Mouse (Mus musculus): ENCODE data around the gene Uts2b. TPM values are rescaled to one million over a fixed set of nuclear protein-coding genes. Genes with fewer than 3 reads are reported as not detected.

Uts2b gene
- polyA plus RNA-seq, 1 experiment from 2014 or later: not detected

DNA sequence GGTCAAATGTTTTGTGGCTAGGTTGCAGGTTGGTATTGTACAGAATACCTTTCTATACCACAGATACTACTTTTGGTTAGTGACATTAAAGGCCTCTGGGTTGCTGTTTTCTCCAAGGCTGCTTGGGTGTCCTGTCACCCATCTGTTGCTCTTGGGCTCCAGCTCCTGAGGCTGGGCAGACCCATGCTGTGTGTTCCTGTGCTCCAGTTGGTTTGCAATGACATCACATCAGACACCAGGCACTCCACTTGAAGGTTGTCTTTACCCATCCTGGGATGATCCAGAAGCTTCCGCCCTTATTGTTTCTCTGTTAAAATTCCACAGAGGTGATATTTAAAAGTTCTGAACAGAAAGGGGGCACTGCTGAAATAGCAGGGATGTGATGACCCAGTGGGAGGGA, 26.9 kb upstream of the Uts2b start:
- Histone ChIP-seq H3K4me1 (ENCODE audit: insufficient read depth) (no peaks in the 10 kb centered on the region), H3K4me2 (no peak overlapping the region), H3K9ac (no peak overlapping the region), H3K9me3 (ENCODE audit: low read depth, low read length) (no peaks in the 10 kb centered on the region), H3K27me3 (ENCODE audit: insufficient read depth, low read length) (no peaks in the 10 kb centered on the region), H3K36me3 (ENCODE audit: insufficient read depth) (no peaks in the 10 kb centered on the region), H3K4me3 (ENCODE audit: low read depth, low read length) (no peak overlapping the region), H3K27ac (ENCODE audit: low read depth) (no peak overlapping the region)
- ATAC-seq (ENCODE audit: insufficient read depth) (no peak), DNase-seq (no peak)
- TF ChIP-seq CTCF (IDR thresholded peaks at IDR 0.05; ENCODE audit: low read depth): no peak
- 91% methylated on average over 1 of the region's 1 CpGs for WGBS

DNA sequence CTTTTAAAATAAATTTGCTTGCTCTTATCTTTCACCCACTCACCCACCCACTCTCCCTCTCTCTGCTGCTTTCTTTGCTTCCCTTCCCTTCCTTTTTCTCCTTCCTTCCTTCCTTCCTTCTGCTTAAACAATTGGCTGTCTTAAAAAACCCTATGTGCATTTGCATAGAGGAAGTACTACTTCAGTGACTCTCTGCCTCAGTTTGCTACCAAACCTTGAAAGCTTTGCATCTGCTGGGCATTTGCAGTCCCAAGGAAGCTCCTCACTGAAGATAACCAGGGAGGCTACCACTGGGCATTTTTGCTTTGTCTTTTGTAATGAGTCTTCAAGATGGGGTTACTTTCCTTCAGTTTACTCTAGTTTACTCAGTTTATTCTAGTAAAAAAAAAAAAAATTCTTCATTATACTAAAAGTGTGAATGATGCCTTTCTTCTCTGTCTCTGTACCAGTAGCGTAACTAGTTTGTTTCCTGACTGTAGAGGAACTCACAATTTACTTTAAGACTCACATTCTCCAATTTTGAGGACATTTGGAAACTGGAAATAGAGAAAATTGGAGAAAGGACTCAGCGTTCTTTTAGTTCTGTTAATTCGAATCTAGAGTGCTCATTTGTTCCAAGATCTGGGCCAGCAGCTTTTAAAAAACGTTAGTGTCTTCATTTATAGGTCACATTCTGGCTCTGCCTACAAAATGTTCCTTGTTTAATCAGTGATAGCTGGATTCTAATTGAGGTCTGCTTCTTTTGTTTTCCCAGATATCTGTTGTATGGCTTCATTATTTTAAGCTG, 25.4 kb upstream of the Uts2b start:
- ATAC-seq (ENCODE audit: insufficient read depth): no peak
- H3K27me3 ChIP-seq (ENCODE audit: insufficient read depth, low read length): no peaks in the 10 kb centered on the region
- 83% methylated on average over 4 of the region's 4 CpGs for WGBS

DNA sequence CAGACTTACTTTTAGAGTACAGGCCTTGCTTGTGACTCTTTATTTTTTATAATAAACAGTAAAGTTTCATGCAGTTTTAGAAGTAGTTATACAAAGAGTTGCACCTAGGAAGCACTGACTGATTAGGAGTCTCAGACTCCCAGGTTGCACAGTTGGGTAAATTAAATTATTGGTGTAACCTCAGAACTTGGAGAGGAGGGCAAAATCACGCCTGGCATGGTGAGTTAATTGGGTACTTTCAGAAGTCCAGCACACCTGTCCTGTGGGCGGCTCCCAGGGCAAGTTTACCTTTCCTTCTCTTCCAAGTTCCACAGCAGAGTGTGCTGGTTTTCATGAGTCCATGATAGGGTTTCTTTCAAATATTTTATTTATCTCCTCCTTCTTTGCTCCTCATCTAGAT, 21.8 kb upstream of the Uts2b start:
- no peak overlapping the region for H3K9ac ChIP-seq
- H3K27ac ChIP-seq (ENCODE audit: low read depth): no peak overlapping the region
- no peak overlapping the region for H3K4me2 ChIP-seq
- H3K4me3 ChIP-seq (ENCODE audit: low read depth, low read length): no peak overlapping the region
- no peaks in the 10 kb centered on the region for H3K27me3 ChIP-seq (ENCODE audit: insufficient read depth, low read length)
- H3K4me1 ChIP-seq (ENCODE audit: insufficient read depth): 0 out of 2 replicates have a peak, but pooled peaks cover 5% of the 10 kb centered on the region
- 68% methylated on average over 2 of the region's 2 CpGs for WGBS
- no peaks in the 10 kb centered on the region for H3K9me3 ChIP-seq (ENCODE audit: low read depth, low read length)
- no peak for TF ChIP-seq CTCF (IDR thresholded peaks at IDR 0.05; ENCODE audit: low read depth)
- no peaks in the 10 kb centered on the region for H3K36me3 ChIP-seq (ENCODE audit: insufficient read depth)
- no peak for ATAC-seq (ENCODE audit: insufficient read depth)
- no peak for DNase-seq

More for the DNA sequence above, 25.4 kb upstream of the Uts2b start:
- Histone ChIP-seq H3K4me1 (ENCODE audit: insufficient read depth) (0 out of 2 replicates have a peak, but pooled peaks cover 1% of the 10 kb centered on the region), H3K4me3 (ENCODE audit: low read depth, low read length) (no peak overlapping the region), H3K4me2 (no peak overlapping the region), H3K9ac (no peak overlapping the region), H3K9me3 (ENCODE audit: low read depth, low read length) (no peaks in the 10 kb centered on the region), H3K36me3 (ENCODE audit: insufficient read depth) (no peaks in the 10 kb centered on the region), H3K27ac (ENCODE audit: low read depth) (no peak overlapping the region)
- no peak for TF ChIP-seq CTCF (IDR thresholded peaks at IDR 0.05; ENCODE audit: low read depth)
- DNase-seq: no peak

DNA sequence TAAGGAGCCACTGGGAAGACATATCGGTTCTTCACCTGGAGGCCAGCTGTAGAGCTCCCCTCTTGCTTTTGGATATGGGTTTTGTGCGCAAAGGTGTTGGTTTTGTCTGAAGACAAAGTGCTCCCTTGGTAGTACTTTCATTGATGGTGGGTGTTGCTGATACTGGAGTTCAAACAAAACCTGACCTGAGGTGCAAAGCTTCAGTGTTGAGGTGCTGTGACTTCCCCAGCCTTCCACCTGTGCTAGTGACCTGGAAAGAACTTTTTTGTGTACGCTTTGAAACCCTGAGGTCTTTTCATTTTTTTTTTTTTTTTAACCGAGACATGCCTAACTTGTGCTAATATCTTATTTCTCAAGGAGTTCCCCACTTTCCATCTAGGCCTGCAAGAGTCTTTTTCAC, 20.3 kb upstream of the Uts2b start:
- no peak for DNase-seq
- Histone ChIP-seq H3K4me3 (ENCODE audit: low read depth, low read length) (peak overlapping the region; percentile 66; the same call in 1 of the 2 replicates), H3K27me3 (ENCODE audit: insufficient read depth, low read length) (no peaks in the 10 kb centered on the region), H3K4me1 (ENCODE audit: insufficient read depth) (0 out of 2 replicates have a peak, but pooled peaks cover 5% of the 10 kb centered on the region), H3K9me3 (ENCODE audit: low read depth, low read length) (no peaks in the 10 kb centered on the region), H3K9ac (no peak overlapping the region), H3K4me2 (peak overlapping the region; percentile 78), H3K36me3 (ENCODE audit: insufficient read depth) (no peaks in the 10 kb centered on the region), H3K27ac (ENCODE audit: low read depth) (no peak overlapping the region)
- no peak for TF ChIP-seq CTCF (IDR thresholded peaks at IDR 0.05; ENCODE audit: low read depth)
- no peak for ATAC-seq (ENCODE audit: insufficient read depth)
- 73% methylated on average over 4 of the region's 4 CpGs for WGBS

DNA sequence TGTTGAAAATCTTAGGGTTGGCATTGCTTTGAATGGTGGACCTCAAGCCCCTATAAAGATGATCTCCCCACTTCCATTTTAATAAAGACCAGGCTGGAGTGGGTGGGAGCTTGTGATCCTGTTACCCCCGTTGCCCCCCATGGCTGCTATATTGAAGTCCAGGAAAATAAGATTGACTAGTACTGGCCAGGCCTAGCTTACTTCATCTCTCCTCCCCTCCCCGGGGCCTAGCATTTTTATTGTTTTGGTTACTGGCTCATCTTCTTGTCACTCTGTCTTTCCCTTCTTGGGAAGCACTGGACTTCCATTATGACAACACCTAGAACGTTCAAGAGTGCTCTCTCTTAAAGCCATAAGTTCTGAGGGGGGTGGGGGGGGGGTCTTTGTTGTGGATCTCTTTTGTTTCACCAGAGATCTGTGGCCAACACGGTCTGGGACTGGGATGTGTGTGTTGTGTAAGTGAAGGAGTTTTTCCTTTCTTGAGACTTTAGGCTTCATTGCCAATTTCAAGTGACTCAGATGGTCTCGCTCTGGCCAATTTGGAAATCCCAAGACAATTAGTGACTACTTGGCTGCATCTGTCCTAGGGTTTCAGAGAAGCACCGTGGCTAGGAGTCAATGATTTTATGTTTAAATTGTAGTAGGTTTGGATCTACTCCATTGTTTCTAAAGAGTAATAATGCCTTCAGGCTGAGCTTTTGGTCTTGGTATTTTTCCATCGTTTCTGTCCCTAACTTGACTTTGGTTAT, 19.7 kb upstream of the Uts2b start:
- Histone ChIP-seq H3K9ac (peak overlapping the region; percentile 87), H3K4me1 (ENCODE audit: insufficient read depth) (0 out of 2 replicates have a peak, but pooled peaks cover 5% of the 10 kb centered on the region), H3K27ac (ENCODE audit: low read depth) (peak overlapping the region; percentile 95), H3K9me3 (ENCODE audit: low read depth, low read length) (no peaks in the 10 kb centered on the region), H3K36me3 (ENCODE audit: insufficient read depth) (no peaks in the 10 kb centered on the region), H3K4me2 (peak overlapping the region; percentile 78), H3K27me3 (ENCODE audit: insufficient read depth, low read length) (no peaks in the 10 kb centered on the region), H3K4me3 (ENCODE audit: low read depth, low read length) (peak overlapping the region; percentile 66)
- WGBS: 29% methylated on average over 7 of the region's 7 CpGs
- ATAC-seq (ENCODE audit: insufficient read depth) (0 out of 2 replicates have a peak, but pooled peaks have one; percentile 11), DNase-seq (peak; percentile 45)
- no peak for TF ChIP-seq CTCF (IDR thresholded peaks at IDR 0.05; ENCODE audit: low read depth)

DNA sequence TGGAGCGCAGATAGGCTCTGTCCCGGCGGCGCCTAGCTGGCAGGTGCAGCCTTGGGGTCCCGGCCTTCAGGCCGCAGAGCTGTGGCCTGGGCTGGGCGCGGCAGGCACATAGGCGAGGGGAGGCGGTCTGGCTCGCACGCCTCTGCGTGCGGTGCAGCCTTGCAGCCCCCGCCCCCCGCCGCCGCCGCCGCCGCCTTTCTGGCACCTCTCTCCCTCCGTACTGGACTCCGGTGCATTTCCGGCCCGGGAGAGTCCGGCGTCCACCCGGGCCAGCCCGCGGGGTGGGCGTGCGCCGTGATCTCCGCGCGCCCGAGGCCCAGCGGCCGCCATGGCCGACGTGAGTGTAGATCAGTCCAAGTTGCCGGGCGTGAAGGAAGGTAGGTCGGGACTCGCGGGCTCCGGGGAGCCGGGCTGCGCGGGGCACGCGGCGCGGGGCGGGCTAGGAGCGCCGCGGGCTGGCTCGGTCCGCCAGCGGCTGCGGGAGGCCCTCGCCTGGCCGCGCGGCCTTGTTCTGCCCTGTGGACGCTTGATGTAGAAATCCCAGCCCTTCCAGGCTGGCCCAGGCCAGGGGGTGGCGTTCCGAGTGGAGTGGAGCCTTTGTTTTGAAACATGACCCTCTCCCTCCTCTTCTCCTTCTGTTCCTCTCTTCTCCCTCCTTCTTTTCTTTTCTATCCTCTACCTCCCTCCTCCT, 18.9 kb upstream of the Uts2b start, which contains the start of gene Ccdc50:
Ccdc50 (plus strand) TSS at position 109 of the 691 bp plus-strand sequence.
- no peaks in the 10 kb centered on the region for H3K36me3 ChIP-seq (ENCODE audit: insufficient read depth)
- peak within 1 kb of the TSS; percentile 78 for H3K4me2 ChIP-seq
- H3K27ac ChIP-seq (ENCODE audit: low read depth): peak within 1 kb of the TSS; percentile 95
- H3K4me3 ChIP-seq (ENCODE audit: low read depth, low read length): peak within 1 kb of the TSS; percentile 66
- H3K4me1 ChIP-seq (ENCODE audit: insufficient read depth): 0 out of 2 replicates have a peak, but pooled peaks cover 5% of the 10 kb centered on the region
- TF ChIP-seq CTCF (IDR thresholded peaks at IDR 0.05; ENCODE audit: low read depth): no peak
- no peaks in the 10 kb centered on the region for H3K9me3 ChIP-seq (ENCODE audit: low read depth, low read length)
- H3K27me3 ChIP-seq (ENCODE audit: insufficient read depth, low read length): no peaks in the 10 kb centered on the region
- H3K9ac ChIP-seq: peak within 1 kb of the TSS; percentile 87
- peak; percentile 98 for ATAC-seq (ENCODE audit: insufficient read depth)
- peak; percentile 81 for DNase-seq
- 0% methylated on average over 62 of the region's 69 CpGs for WGBS

All from lung, embryonic 14.5 days (tissue).